Mouse (Mus musculus): ENCODE results near the gene Ms4a15. TPM values are rescaled to one million over a fixed set of nuclear protein-coding genes. Genes with fewer than 3 reads are reported as not detected.

Gene Ms4a15
- total RNA-seq, 4 experiments from 2014 or later: not detected

Other genes starting within 250 kb of the Ms4a15 start
- under 1 TPM in 3 of 4 experiments, not detected in 1; 0.16 to 0.20 (median 0.18) TPM for gene Cd6, start 163.2 kb downstream of the Ms4a15 start, total RNA-seq (2022)
- 10 to 100 TPM in 2 of 4 experiments, 1 to 10 TPM in 2; 1.1 to 19.4 (median 6.8) TPM for gene Slc15a3, start 153.5 kb downstream of the Ms4a15 start, total RNA-seq (2022)
- 100 to 1,000 TPM; 132 to 156 (median 148) TPM for gene Tmem132a, start 123.3 kb downstream of the Ms4a15 start, total RNA-seq (2022)
- gene Tmem109, start 111.2 kb downstream of the Ms4a15 start, total RNA-seq (2022): 10 to 100 TPM; 48.5 to 57.8 (median 54.0) TPM
- 100 to 1,000 TPM; 188 to 216 (median 197) TPM for gene Prpf19, start 98.0 kb downstream of the Ms4a15 start, total RNA-seq (2022)
- not detected for gene Zp1, start 72.6 kb downstream of the Ms4a15 start, total RNA-seq (2022)
- under 1 TPM in 2 of 4 experiments, not detected in 2; 0.16 to 0.35 TPM for gene Ptgdr2, start 56.1 kb downstream of the Ms4a15 start, total RNA-seq (2022)
- gene Ccdc86, start 44.0 kb downstream of the Ms4a15 start, total RNA-seq (2022): 10 to 100 TPM in 2 of 4 experiments, 1 to 10 TPM in 2; 8.1 to 10.5 (median 9.8) TPM
- not detected for gene Ms4a10, start 18.6 kb downstream of the Ms4a15 start, total RNA-seq (2022)
- not detected for gene Ms4a18, start 24.8 kb upstream of the Ms4a15 start, total RNA-seq (2022)
- not detected for gene Ms4a8a, start 87.9 kb upstream of the Ms4a15 start, total RNA-seq (2022)
- not detected for gene 1700017D01Rik, start 137.6 kb upstream of the Ms4a15 start, total RNA-seq (2022)
- gene 1700025F22Rik, start 172.1 kb upstream of the Ms4a15 start, total RNA-seq (2022): not detected
- gene Ms4a13, start 203.5 kb upstream of the Ms4a15 start, total RNA-seq (2022): not detected
- not detected for gene Ms4a12, start 239.2 kb upstream of the Ms4a15 start, total RNA-seq (2022)